ENCODE assay signal across 8 mouse cellular contexts in the genomic region with DNA sequence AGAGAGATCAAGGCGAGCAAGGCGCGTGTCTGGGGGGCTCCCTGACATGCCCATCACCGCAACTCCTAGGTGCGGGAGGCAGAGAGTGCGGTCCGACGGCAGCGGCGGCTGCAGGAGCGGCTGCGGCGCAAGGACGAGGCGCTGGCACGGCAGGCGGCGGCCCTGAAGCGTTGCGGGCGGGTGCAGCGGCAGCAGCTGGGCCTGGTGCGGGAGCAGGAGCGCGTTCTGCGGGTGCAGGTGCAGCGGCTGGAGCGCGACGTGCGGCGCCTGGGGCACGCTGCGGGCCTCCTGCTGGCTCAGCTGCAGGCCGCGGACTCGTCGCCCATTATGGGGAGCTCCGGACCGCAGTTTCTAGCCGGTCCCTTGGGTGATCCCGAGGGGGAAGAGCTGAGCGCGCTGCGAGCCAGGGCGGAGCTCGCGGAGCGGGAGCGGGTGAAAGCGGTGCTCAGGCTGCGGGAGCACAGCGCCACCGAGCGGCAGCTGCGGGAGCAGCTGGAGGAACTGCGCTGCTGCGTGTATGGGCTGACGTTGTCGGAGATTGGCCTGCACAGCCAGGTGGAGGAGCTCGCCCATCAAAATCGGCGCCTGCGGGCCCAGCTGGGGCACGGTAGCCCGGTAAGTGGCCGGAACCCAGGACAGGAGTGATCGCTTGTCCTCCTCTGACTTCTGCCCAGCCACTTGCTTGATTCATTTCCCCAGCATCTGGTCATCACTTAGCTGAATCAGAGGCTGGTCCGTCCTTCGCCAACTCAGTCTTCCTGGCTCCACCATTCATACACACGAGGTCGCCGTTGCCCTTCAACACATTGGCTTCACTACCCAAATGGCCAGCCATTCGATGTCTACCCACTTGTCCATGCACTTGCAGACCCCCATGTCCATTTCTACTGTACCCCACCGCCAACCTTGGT.
A peak's percentile ranks its signal among the peaks of the same experiment; 100 is the strongest.
DNase-seq lines count a peak whose midpoint lies in the region; ATAC-seq lines count a peak whose summit lies in the region.

No protein-coding gene starts in this region.

- H3K9ac ChIP-seq in forebrain, embryonic 16.5 days (replicated peaks; ENCODE audit: low read depth, low read length): peak overlapping the region; percentile 66
- H3K9ac ChIP-seq in intestine, embryonic 15.5 days: no peak overlapping the region
- peak overlapping the region; percentile 59 for H3K9ac ChIP-seq in midbrain, embryonic 15.5 days
- H3K9ac ChIP-seq in stomach, embryonic 15.5 days: no peak overlapping the region

- H3K27ac ChIP-seq in forebrain, embryonic 16.5 days (ENCODE audit: low read length): no peak overlapping the region; the same call in 1 of the 2 replicates
- H3K27ac ChIP-seq in intestine, embryonic 15.5 days: no peak overlapping the region
- no peak overlapping the region for H3K27ac ChIP-seq in limb, embryonic 10.5 days
- peak overlapping the region; percentile 78 for H3K27ac ChIP-seq in midbrain, embryonic 15.5 days
- no peak overlapping the region for H3K27ac ChIP-seq in stomach, embryonic 15.5 days

- peak; percentile 31 to 43 for DNase-seq in gastrocnemius, postnatal 4 days (ENCODE audit: low spot score in 2 of 2)
- no peak for DNase-seq in gastrocnemius, adult 18-20 months (ENCODE audit: low spot score)
- DNase-seq in cerebellum, adult 11-12 months: peak; percentile 71
- DNase-seq in limb, embryonic 10.5 days (ENCODE audit: low spot score): peak; percentile 71

- no peaks in the 10 kb centered on the region for H3K36me3 ChIP-seq in forebrain, embryonic 16.5 days (ENCODE audit: control insufficient read depth, insufficient read depth)
- H3K36me3 ChIP-seq in intestine, embryonic 15.5 days: no peaks in the 10 kb centered on the region
- H3K36me3 ChIP-seq in limb, embryonic 10.5 days: no peaks in the 10 kb centered on the region
- H3K36me3 ChIP-seq in midbrain, embryonic 15.5 days (replicated peaks): no peaks in the 10 kb centered on the region
- H3K36me3 ChIP-seq in stomach, embryonic 15.5 days: no peaks in the 10 kb centered on the region

- peak; percentile 93 for ATAC-seq in forebrain, embryonic 16.5 days
- ATAC-seq in intestine, embryonic 15.5 days: peak; percentile 77
- peak; percentile 96 for ATAC-seq in midbrain, embryonic 15.5 days (replicated peaks)
- ATAC-seq in stomach, embryonic 15.5 days (ENCODE audit: insufficient read depth, low FRiP score, low read depth): no peak; the same call in 1 of the 2 replicates

- H3K4me1 ChIP-seq in forebrain, embryonic 16.5 days (replicated peaks; ENCODE audit: control insufficient read depth, insufficient read depth, low read length): peaks cover 7% of the 10 kb centered on the region
- H3K4me1 ChIP-seq in intestine, embryonic 15.5 days (replicated peaks): 0 out of 2 replicates have a peak, but pooled peaks cover 6% of the 10 kb centered on the region
- peaks cover 9% of the 10 kb centered on the region for H3K4me1 ChIP-seq in limb, embryonic 10.5 days
- peaks cover 14% of the 10 kb centered on the region for H3K4me1 ChIP-seq in midbrain, embryonic 15.5 days
- H3K4me1 ChIP-seq in stomach, embryonic 15.5 days: 0 out of 2 replicates have a peak, but pooled peaks cover 8% of the 10 kb centered on the region

- H3K27me3 ChIP-seq in forebrain, embryonic 16.5 days (replicated peaks; ENCODE audit: control insufficient read depth, insufficient read depth, low read length): peaks cover 42% of the 10 kb centered on the region
- H3K27me3 ChIP-seq in intestine, embryonic 15.5 days (replicated peaks): peaks cover 53% of the 10 kb centered on the region
- peaks cover 75% of the 10 kb centered on the region for H3K27me3 ChIP-seq in limb, embryonic 10.5 days (ENCODE audit: low read depth, poor library complexity, severe bottlenecking)
- H3K27me3 ChIP-seq in midbrain, embryonic 15.5 days (replicated peaks): peaks cover 34% of the 10 kb centered on the region
- H3K27me3 ChIP-seq in stomach, embryonic 15.5 days (replicated peaks): peaks cover 51% of the 10 kb centered on the region

- whole genome bisulfite sequencing in forebrain, embryonic 16.5 days: 4% methylated on average over 75 of the region's 75 CpGs
- 8% methylated on average over 62 of the region's 75 CpGs for WGBS in intestine, embryonic 15.5 days
- whole genome bisulfite sequencing in limb, embryonic 10.5 days: 8% methylated on average over 75 of the region's 75 CpGs
- 6% methylated on average over 75 of the region's 75 CpGs for WGBS in midbrain, embryonic 15.5 days
- WGBS in stomach, embryonic 15.5 days: 7% methylated on average over 75 of the region's 75 CpGs

- H3K9me3 ChIP-seq in forebrain, embryonic 16.5 days (ENCODE audit: control insufficient read depth, low read length): no peaks in the 10 kb centered on the region
- no peaks in the 10 kb centered on the region for H3K9me3 ChIP-seq in intestine, embryonic 15.5 days
- no peaks in the 10 kb centered on the region for H3K9me3 ChIP-seq in limb, embryonic 10.5 days (replicated peaks)
- H3K9me3 ChIP-seq in midbrain, embryonic 15.5 days: no peaks in the 10 kb centered on the region
- H3K9me3 ChIP-seq in stomach, embryonic 15.5 days: no peaks in the 10 kb centered on the region

- H3K4me2 ChIP-seq in forebrain, embryonic 16.5 days (ENCODE audit: low read length): peak overlapping the region; percentile 70
- peak overlapping the region; percentile 54 for H3K4me2 ChIP-seq in intestine, embryonic 15.5 days (replicated peaks)
- H3K4me2 ChIP-seq in midbrain, embryonic 15.5 days: peak overlapping the region; percentile 79
- peak overlapping the region; percentile 51 for H3K4me2 ChIP-seq in stomach, embryonic 15.5 days

- H3K4me3 ChIP-seq in forebrain, embryonic 16.5 days (replicated peaks; ENCODE audit: low read length): peak overlapping the region; percentile 51
- H3K4me3 ChIP-seq in intestine, embryonic 15.5 days (replicated peaks): peak overlapping the region; percentile 24
- H3K4me3 ChIP-seq in limb, embryonic 10.5 days: peak overlapping the region; percentile 45
- peak overlapping the region; percentile 52 for H3K4me3 ChIP-seq in midbrain, embryonic 15.5 days
- peak overlapping the region; percentile 28 for H3K4me3 ChIP-seq in stomach, embryonic 15.5 days (replicated peaks)

Comparison
In these comparisons a context has a peak if more than half of its experiments do, and no peak if none do; other contexts are left out.
1. H3K9ac ChIP-seq: peak in forebrain, embryonic 16.5 days (single experiment) and midbrain, embryonic 15.5 days (single experiment); none in intestine, embryonic 15.5 days (single experiment) and stomach, embryonic 15.5 days (single experiment).
2. Peak in every context shown above with its lines, with median percentiles within 50 percentile points of each other: H3K4me2 ChIP-seq and H3K4me3 ChIP-seq.